Mouse (Mus musculus): Measurements from ENCODE around the gene Tpsab1.

The Tpsab1 gene

DNA sequence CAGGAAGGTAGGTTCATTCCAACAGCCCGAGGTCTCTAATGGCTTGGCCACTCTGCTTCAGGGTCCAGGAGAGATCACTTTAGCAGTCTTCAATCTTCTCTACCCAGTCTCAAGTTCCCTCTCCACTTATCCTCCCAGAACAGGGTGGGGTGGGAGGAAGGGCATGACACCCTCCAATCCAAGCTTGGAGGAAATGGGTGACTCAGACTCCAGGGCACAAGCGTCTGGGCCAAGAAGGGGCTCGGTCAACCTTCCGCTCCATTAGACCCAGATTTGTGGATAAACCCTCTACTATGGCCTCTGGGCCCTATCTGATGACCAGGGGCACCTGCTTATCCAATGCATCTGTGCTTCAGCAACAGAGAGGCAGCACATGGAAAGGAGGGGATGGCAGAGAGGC is at the start of gene Tpsab1:
Tpsab1 (minus strand) TSS at position 101 of the 400 bp plus-strand sequence.
- DNase-seq, result no peak

DNA sequence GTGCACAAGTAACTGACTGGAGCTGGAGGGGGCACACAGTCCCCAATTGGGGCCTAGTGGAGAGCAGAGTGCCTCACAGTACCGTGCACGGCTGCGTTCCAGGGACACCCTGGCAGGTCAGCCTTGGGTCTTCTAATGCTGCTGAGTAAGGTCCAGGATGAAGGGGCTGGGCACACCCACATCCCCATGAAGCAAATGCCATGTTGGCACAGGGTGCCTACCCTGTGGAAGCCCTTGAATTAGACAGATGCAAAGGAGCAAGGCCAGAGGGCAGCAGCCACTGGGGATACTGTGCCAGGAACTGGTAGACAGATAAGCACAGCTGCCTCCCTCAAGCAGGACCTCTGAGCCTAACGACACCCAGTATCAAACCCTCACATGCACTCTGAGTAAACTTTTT is 49.2 kb upstream of the Tpsab1 start:
- no peak for DNase-seq

DNA sequence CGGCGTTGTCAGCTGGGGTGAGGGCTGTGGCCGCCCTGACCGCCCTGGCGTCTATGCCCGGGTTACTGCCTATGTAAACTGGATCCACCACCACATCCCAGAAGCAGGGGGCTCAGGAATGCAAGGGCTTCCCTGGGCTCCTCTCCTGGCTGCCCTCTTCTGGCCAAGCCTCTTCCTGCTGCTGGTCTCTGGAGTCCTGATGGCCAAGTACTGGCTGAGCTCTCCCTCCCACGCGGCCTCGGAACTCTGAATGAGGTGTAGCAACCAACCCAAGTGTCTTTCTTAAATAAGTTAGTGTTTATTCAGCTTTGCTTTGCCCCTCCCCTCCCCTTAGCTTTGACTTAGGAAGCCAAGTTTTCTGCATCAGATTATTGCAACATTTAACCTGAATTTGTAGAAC is 28.6 kb upstream of the Tpsab1 start:
- no peak for DNase-seq

DNA sequence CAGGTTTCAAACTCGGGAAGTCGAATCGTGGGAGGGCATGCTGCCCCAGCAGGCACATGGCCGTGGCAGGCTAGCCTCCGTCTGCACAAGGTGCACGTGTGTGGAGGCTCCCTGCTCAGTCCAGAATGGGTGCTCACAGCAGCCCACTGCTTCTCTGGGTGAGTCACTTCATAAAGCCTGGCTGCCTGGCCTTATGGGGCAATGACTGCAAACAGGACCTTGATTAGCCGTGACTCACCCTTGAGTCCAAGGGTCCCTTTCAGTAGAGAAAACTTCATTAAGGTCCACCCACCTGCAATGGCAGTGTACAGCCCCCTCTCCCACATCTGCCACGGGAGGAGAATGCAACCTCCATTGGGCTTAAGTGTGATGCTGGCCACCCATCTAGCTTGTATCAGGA is 27.1 kb upstream of the Tpsab1 start:
- DNase-seq, result no peak

DNA sequence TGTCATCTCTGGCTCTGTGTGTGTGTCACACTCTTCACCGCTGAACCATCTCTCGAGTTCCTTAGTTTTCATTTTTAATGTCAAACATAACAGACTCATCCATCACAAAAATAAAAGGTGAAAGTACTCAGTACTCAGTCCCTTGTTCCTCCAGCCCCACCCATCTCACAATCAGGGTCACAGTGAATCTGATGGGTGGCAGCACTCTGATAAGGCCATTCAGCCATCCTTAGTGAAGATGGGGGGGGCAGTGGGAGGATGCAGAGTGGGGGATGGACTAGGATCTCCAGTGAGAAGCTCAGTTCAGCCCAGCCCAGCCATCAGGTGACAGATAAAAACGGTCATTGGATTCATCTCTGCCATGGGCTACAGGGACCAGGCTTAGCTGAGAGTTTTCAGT is 23.6 kb upstream of the Tpsab1 start, which contains the start of gene Tpsg1:
Tpsg1 (plus strand) TSS at position 301 of the 400 bp plus-strand sequence.
- no peak for DNase-seq

DNA sequence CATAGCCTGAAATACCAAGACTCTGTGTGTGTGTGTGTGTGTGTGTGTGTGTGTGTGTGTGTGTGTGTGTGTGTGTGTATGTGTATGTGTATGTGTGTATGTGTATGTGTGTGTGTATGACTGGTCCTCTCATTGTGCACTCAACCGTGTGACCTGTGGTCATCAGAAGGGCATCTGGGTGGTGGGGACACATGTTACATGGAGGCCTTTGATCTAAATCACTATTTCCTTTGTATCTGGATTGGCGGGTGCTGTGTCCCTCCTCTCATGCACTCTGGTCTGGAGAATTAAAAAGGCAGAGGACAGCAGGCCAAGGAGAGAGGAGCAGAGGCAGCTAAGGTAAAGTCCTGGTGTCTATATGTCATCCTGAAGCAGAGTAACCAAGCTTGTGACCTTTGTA is 20.6 kb upstream of the Tpsab1 start, which contains the start of gene Tpsb2:
Tpsb2 (plus strand) TSS at position 301 of the 400 bp plus-strand sequence.
- DNase-seq, result no peak

DNA sequence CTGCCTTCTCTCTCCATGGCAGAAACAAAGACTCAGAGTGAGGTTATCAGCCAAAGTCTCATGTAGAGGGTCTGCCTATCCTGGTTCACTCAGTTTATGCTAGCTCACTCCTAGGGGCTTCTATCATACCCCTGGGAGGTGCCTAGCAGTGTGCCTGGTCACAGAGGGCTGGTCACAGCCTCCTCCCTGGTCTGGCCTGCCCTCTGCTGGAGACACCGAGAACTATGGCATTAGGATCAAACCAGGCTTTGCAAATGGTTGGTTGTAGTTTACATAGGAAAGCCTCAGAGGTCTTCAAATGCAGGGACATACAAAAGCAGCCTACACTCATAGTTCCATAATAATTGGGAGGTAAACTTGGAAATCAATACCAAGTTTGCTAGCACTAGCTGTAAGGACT is 18.4 kb upstream of the Tpsab1 start:
- DNase-seq, result peak; percentile 30 to 37

DNA sequence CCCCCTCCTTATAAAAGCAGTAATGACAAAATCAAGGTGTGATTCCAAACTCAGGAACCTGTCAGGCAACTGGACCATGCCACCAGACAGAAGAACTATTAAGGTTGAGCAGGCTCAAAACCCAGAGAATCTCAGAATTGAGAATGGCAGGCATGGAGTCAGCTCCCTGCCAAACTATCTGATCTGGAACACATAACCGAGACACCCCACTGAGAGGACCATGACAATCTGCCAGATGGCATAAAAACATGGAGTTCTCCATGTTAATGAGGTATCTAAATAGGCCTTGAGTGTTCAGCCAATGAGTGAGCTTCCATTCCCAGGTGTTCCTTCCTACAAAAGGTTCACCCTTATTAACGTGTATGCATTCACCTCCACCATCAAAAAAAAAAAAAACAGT is 15.9 kb upstream of the Tpsab1 start:
- DNase-seq, result no peak

DNA sequence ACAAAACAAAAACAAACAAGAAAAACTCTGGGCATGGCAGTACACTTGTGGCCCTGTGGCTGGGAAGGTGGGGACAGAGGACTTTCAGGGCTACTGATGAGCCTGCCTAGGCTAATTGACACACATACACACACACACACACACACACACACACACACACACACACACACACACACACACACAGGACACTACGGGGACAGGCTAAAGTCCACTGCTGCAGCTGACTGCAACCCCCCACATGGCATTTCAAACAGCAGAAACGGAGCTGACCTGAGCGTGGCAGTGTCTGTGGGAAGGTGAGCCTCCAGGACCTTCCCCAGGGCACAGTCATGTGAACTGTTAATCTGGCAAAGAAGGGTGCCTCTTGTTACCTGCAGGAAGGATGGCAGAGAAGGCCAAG is 3.9 kb downstream of the Tpsab1 start:
- DNase-seq, result no peak

DNA sequence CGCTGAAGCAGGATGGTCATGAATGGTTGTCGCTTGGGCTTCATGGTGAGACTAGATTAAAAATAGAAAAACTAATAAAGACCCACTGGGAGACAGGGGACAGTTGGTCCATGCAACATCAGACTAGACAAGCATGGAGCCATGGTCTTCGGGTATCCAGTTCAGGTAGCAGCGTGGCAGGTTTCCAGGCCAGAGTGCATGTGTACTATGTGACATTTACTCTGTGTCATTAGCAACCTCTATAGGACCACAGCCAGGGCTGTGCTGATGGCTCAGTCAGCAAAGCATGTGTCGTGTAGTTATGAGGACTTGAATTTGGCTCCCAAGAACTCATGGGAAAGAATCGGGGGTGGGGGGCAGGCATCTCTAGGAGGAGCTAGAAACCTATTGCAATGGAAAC is 5.4 kb downstream of the Tpsab1 start:
- no peak for DNase-seq

DNA sequence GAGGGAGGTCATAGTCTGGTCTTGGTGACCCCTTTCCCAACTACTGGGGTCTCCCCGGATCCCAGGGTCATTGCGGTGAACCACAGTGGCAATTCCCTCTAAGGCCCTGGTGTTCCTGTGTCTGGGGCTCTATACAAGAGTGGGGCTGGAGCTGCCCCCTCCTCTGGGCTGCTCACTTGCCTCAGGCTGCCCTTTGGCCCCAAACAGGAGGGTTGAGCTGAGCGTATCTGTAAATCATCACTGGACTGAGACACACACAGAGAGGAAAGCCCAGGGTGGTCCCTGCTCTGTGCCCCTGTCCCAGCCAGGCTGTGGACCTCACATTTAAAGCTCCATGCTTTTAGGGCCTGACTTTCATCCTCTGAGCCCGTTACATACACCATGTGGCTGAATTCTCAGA is 7.1 kb downstream of the Tpsab1 start:
- DNase-seq, result no peak

DNA sequence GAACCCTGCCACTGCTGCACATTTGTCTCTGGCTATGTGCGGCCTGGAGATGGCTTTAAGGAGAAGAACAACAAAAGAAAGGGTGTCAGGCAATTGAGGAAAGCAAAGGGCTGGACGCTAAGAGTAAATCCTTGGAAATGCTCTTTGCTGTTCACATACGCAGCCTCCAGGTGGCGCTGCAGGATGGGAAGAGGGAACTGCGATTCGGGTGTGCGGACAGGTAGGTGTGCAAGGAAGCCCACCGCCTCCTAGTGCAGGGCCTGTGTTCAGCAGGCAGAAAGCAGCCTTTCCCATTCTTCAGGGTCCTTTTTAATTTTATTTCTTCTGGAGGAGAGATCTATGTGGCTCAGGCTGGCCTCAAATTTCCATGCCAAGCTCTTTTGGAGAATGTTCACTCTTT is 11.4 kb downstream of the Tpsab1 start:
- peak; percentile 44 to 47 for DNase-seq

DNA sequence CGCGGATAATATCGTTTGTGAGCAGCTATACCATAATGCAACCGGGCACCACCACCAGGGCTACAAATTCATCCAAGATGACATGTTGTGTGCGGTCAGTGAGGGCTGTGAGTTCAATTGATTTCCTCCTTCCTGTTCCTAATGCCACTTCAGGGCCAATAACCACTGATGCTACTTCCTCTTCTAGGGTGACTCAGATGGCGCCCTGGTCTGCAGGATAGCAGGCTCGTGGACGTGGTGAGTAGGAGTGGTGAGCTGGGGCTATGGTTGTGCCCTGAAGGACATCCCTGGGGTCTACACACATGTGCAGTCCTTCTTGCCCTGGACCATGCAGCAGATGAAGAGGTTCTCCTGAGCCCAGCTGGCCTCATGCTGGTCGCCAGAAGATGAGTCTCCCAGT is 13.0 kb downstream of the Tpsab1 start:
- DNase-seq, result no peak

DNA sequence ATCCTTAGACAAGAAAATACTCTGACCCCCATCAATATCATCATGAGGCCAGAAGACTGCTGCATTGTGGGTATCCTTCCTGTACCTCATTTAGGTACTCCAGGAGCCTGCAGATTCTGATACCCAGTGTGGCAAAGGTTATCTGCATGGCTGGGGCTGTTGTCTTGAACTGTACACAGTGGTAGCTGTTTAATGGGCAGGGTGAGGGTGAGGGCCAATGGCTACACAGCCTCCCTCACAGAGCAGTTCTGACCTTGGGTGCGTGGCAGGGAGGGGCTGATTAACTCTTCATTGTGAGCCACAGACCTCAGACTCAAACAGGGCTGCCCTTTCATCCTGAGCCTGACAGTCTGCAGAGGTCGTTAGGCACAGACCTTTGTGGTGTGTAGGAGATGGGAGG is 22.4 kb downstream of the Tpsab1 start:
- no peak for DNase-seq

DNA sequence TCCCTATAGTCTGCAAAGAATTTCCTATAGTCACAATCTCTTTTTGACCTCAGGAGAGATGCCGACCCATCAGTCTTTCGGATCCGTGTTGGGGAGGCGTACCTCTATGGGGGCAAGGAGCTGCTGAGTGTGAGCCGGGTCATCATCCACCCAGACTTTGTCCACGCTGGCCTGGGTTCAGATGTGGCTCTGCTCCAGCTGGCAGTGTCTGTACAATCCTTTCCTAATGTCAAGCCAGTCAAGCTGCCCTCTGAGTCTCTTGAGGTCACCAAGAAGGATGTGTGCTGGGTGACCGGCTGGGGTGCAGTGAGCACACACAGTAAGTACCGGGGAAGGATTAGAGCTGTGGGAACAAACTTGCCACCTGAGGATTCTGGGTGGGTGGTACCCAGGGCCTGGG is 24.5 kb downstream of the Tpsab1 start:
- no peak for DNase-seq

DNA sequence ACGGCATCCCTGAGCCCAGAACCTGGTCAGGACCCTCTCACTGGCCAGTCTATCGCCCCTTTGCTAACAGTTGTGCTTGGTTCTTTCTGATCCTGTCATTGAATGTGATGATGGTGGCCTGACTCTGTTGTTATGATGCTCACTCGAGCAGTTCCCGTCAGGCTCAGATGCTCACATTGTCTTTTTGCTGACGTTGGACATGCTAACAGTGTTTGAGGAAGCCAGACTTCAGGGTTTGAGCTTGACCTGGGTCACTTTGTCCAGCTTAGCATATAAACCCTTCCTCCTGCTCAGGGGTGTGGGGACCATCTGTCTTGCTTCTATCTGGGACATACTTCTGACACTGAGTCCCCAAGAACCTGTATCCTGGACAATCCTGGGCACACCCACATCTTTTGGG is 27.0 kb downstream of the Tpsab1 start, which contains the start of gene Prss29:
Prss29 (plus strand) TSS at position 301 of the 400 bp plus-strand sequence.
- no peak for DNase-seq

DNA sequence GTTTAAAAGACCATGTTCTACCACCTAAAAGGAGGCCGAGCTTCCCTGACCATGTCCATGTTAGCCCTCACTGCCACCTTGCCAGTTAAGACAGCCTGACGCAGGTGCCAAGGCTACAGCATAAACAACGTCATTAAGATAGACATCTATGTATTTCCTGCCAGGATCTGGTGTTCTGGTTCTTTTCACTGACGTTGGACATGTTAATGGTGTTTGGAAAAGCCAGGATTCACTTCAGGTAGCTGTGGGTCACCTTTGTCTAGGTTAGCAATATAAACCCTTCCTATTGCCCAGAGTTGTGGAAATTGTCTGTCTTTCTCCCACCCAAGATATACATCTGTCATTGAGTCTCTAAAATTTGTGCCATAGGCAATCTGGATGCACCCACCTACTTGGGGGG is 37.0 kb downstream of the Tpsab1 start, which contains the start of gene Prss28:
Prss28 (plus strand) TSS at position 301 of the 400 bp plus-strand sequence.
- DNase-seq, result no peak

DNA sequence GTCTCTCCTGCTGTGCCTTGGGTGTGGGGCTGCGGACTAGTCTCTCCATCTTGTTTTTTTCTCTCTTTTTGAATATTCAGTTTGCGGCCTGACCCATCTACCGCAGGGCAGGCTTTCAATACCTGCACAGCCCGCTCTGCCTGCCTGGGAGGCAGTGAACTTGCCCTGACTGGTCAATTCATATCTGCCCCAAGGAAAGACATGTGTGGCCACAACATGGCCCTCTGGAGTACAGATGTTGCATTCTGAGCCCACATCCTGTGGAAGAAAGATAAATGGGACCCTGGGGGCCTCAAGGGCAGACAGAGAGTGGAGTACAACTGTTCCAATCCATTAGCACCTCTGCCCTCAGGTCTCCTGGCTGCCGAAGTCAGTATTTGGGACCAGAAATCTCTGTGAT is 47.3 kb downstream of the Tpsab1 start, which contains the start of gene Prss34:
Prss34 (plus strand) TSS at position 301 of the 400 bp plus-strand sequence.
- DNase-seq, result no peak

DNA sequence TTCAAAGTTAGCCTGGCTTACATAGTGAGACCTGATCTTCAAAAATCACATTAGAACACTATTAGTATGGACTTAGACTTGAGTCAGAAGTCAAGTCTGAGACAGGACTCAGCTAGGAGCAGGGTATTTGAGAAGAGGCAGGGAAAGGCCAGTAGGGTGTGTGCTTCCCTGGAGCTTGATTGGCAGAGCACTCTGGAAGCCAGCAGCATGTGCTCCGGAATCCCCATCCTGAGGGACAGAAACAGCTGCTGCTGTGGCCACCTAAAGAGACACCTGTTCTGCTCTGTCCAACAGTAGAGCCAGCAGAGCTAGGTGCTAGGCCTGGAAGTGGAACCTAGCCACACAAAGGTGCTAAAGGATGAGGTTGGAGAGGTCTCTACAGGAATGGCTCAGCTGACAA is 51.3 kb downstream of the Tpsab1 start:
- no peak for DNase-seq

DNA sequence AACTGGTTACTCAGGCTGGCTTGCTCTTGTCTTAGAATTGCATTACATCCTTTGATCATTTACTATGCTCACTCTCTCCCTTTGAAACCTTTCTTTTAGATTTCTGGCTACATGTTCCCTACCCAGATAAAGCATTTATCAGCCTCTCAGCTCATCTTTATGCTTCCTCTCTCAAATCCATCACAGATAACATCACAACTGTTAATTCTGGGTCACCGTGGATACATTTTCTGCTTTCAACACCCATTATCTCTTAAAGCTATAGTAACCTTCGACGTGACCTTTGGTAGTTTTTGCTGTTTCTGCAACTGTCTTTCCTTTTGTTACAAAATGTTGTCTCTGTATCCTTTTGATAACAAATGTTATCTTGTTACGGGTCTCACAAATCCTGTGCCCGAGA is 51.9 kb downstream of the Tpsab1 start:
- no peak for DNase-seq
